Mouse (Mus musculus): ENCODE data around the gene Zkscan7. TPM values are rescaled to one million over a fixed set of nuclear protein-coding genes. Genes with fewer than 3 reads are reported as not detected.

Zkscan7 gene
- polyA plus RNA-seq, 1 experiment from 2014 or later = 2.4 TPM

GRCm38 (mm10) chr9:122860752-122861151 lies 24.7 kb upstream of the Zkscan7 start:
- H3K27ac ChIP-seq = no peak overlapping the region
- DNase-seq (ENCODE audit: low spot score) = no peak
- H3K36me3 ChIP-seq = peaks cover 71% of the 10 kb centered on the region
- H3K9me3 ChIP-seq = peaks cover 18% of the 10 kb centered on the region
- H3K4me3 ChIP-seq = no peak overlapping the region
- H3K4me1 ChIP-seq = peaks cover 17% of the 10 kb centered on the region
- no peaks in the 10 kb centered on the region for H3K27me3 ChIP-seq (ENCODE audit: insufficient read depth, poor library complexity, severe bottlenecking)

DNA sequence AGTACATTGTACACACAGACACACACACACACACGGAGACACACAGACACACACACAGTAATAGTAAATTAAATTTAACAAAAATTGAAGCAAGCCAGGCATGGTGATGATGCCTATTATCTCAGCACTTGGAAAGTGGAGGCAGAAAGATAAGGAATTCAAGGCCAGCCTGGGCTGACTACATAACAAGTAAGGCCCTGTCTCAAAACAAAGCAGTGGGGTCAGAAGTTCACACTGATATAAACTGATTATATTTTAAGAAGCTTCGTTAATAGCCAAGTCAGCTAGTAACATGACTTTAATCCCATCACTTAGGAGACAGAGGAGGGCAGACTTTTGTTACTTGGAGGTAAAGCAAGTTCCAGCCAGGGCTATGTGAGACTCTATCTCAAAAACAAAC lies 21.8 kb upstream of the Zkscan7 start:
- 27% methylated on average over 2 of the region's 2 CpGs for WGBS
- peak overlapping the region; percentile 12; the same call in 1 of the 2 replicates for H3K4me3 ChIP-seq
- no peak overlapping the region for H3K27ac ChIP-seq
- peaks cover 15% of the 10 kb centered on the region for H3K9me3 ChIP-seq
- peaks cover 17% of the 10 kb centered on the region for H3K4me1 ChIP-seq
- no peak for DNase-seq (ENCODE audit: low spot score)
- no peaks in the 10 kb centered on the region for H3K27me3 ChIP-seq (ENCODE audit: insufficient read depth, poor library complexity, severe bottlenecking)
- H3K36me3 ChIP-seq = peaks cover 41% of the 10 kb centered on the region

GRCm38 (mm10) chr9:122864848-122865247 lies 20.6 kb upstream of the Zkscan7 start:
- Histone ChIP-seq H3K9me3 (peaks cover 8% of the 10 kb centered on the region), H3K27me3 (ENCODE audit: insufficient read depth, poor library complexity, severe bottlenecking) (no peaks in the 10 kb centered on the region), H3K36me3 (peaks cover 30% of the 10 kb centered on the region), H3K27ac (peak overlapping the region; percentile 97), H3K4me1 (peaks cover 17% of the 10 kb centered on the region), H3K4me3 (peak overlapping the region; percentile 89)
- no peak for DNase-seq (ENCODE audit: low spot score)
- 60% methylated on average over 3 of the region's 3 CpGs for WGBS

DNA sequence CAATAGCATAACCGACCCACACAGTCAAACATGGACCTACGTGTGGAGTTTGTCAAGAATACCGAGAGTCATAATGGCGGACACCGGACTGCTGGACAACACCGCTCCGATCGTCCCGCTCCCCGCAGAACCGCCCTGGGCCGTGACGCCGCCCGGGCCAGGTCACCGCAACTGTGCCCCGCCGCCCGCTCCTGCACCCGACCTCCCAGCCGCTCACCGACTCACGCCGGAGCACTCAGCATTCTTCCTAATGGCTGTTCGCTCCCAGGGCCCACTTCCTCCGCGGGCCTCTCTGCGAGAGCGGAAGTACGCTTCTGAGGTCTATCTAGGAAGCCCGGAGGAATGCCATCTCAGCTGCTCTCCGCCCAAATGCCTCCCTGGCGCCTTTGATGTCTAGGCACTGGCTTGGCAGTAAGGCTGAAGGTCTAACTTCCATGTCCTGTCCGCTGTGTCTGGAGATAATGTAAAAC lies 19.8 kb upstream of the Zkscan7 start, which contains the start of gene Zfp445:
Gene Zfp445, minus strand, starts transcription at position 310 of the 470 bp plus-strand sequence.
- WGBS = under 1% methylated on average over 34 of the region's 34 CpGs
- Histone ChIP-seq H3K4me3 (peak within 1 kb of the TSS; percentile 89), H3K36me3 (peaks cover 21% of the 10 kb centered on the region), H3K27ac (peak within 1 kb of the TSS; percentile 97), H3K9me3 (no peaks in the 10 kb centered on the region), H3K27me3 (ENCODE audit: insufficient read depth, poor library complexity, severe bottlenecking) (no peaks in the 10 kb centered on the region), H3K4me1 (peaks cover 17% of the 10 kb centered on the region)
- DNase-seq (ENCODE audit: low spot score) = peak; percentile 94

- 80% methylated on average over 4 of the region's 4 CpGs for WGBS
- Histone ChIP-seq H3K4me3 (peak overlapping the region; percentile 89), H3K27ac (peak overlapping the region; percentile 97), H3K27me3 (ENCODE audit: insufficient read depth, poor library complexity, severe bottlenecking) (no peaks in the 10 kb centered on the region), H3K9me3 (no peaks in the 10 kb centered on the region), H3K36me3 (peaks cover 17% of the 10 kb centered on the region), H3K4me1 (peaks cover 17% of the 10 kb centered on the region)
- no peak for DNase-seq (ENCODE audit: low spot score)
Observed at GRCm38 (mm10) chr9:122866192-122866591, 19.3 kb upstream of the Zkscan7 start.

DNA sequence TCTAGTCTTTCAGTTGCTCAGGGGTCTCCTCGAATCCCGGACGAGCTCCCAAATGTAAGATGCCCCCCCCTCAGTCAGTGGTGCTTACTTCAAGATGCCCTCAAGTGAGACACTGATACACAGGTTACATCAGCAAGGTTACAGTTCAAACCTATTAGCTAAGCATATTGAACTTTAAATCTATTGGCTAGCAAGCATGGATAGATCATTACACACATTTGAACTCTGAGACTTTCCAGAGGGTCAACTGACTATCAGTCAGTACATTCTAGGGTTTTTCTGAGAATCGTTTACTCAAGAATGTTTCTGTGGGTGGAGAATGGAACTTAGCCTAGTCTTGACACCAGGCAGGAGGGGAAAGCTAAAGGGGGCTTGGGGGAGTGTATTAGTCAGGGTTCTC lies 12.9 kb upstream of the Zkscan7 start:
- Histone ChIP-seq H3K27ac (no peak overlapping the region), H3K36me3 (no peaks in the 10 kb centered on the region), H3K4me3 (no peak overlapping the region), H3K4me1 (no peaks in the 10 kb centered on the region), H3K9me3 (no peaks in the 10 kb centered on the region), H3K27me3 (ENCODE audit: insufficient read depth, poor library complexity, severe bottlenecking) (no peaks in the 10 kb centered on the region)
- WGBS = 74% methylated on average over 4 of the region's 4 CpGs
- no peak for DNase-seq (ENCODE audit: low spot score)

DNA sequence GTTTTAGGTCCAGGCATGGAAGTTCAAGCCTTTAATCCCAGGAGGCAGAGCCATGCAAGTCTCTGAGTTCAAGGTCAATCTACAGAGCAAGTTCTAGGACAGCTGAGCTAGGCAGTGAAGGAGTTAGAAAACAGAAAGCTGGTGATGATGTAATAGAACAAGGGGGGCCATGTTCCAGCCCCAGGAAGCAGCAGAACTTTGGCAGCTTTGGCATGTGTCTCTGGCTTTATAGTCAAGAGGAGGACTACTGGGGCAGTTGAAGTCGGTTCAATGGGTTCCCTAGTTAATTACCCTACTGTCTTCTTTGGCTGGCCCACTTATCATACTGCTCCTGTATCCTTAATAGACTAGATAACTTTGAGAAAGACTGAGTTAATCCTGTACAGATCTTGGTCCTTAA lies 10.8 kb upstream of the Zkscan7 start:
- Histone ChIP-seq H3K27me3 (ENCODE audit: insufficient read depth, poor library complexity, severe bottlenecking) (no peaks in the 10 kb centered on the region), H3K4me3 (no peak overlapping the region), H3K4me1 (no peaks in the 10 kb centered on the region), H3K9me3 (no peaks in the 10 kb centered on the region), H3K36me3 (no peaks in the 10 kb centered on the region), H3K27ac (no peak overlapping the region)
- no peak for DNase-seq (ENCODE audit: low spot score)
- 89% methylated on average over 1 of the region's 1 CpGs for WGBS

- 83% methylated on average over 2 of the region's 2 CpGs for WGBS
- H3K9me3 ChIP-seq = no peaks in the 10 kb centered on the region
- H3K27me3 ChIP-seq (ENCODE audit: insufficient read depth, poor library complexity, severe bottlenecking) = no peaks in the 10 kb centered on the region
- no peak overlapping the region for H3K4me3 ChIP-seq
- H3K27ac ChIP-seq = no peak overlapping the region
- no peak for DNase-seq (ENCODE audit: low spot score)
- no peaks in the 10 kb centered on the region for H3K36me3 ChIP-seq
- H3K4me1 ChIP-seq = no peaks in the 10 kb centered on the region
Observed at GRCm38 (mm10) chr9:122875145-122875544, 10.3 kb upstream of the Zkscan7 start.

DNA sequence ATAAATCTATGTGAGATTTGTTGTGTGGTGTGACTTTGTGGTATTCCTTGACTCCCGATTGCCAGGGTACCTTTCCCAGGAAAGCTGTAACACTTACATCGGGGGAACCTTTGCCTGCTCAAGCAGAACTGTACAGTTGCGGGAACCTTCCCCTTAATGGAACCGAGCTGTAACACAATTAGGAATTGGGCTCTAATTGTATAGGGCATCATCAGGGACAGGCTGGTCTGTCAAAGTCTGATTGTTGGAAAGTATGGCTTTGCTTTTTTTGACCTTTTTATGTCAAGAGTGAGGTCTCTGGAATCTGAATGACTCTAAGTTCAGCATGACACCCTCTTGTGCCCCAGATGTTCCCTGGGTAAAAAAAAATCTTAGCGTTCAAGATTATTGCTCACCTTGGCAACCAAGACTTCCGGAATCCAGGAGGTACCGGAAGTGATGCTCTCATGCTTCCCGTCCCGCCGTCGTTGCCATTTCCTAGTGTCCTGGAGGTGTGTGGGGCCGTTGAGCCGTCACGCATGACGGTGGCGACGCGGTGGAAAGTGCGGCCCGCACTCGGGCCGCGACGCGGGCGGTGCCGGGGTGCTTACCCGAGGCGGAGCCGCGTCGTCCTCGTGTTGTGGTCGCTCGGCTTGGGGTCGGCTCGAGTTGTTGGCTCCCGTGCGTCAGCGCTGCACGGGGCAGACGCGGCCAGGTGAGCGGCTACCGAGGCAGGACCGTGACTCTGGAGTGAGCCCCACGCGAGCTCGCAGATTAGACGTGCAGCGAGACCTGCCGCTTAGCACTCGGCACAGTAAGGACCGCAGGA lies 1.1 kb downstream of the Zkscan7 start:
- Histone ChIP-seq H3K9me3 (no peaks in the 10 kb centered on the region), H3K27ac (peak overlapping the region; percentile 91), H3K36me3 (peaks cover 10% of the 10 kb centered on the region; the same call in 1 of the 2 replicates), H3K4me3 (peak overlapping the region; percentile 91), H3K4me1 (0 out of 2 replicates have a peak, but pooled peaks cover 6% of the 10 kb centered on the region), H3K27me3 (ENCODE audit: insufficient read depth, poor library complexity, severe bottlenecking) (peaks cover 4% of the 10 kb centered on the region; the same call in 1 of the 2 replicates)
- WGBS = 7% methylated on average over 54 of the region's 54 CpGs
- peak; percentile 78 for DNase-seq (ENCODE audit: low spot score)

DNA sequence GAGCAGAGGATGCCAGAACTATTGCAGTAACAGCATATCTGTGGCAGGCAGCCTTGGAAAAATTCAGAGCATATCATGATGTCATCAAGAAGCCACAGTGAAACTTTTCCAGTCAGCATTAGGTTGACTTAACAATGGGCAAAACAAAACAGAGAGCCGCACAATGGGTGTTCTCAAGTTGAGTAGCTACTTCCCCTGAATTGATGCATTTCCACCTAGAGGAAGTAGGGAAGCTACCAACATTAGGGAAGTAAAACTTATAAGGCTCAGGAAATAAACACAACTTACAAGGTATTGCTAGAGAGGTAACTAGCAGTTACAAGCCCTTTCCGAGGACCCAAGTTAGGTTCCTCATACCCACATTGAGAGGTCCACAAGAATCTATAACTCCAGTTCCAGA lies 15.6 kb downstream of the Zkscan7 start:
- no peaks in the 10 kb centered on the region for H3K9me3 ChIP-seq
- peaks cover 6% of the 10 kb centered on the region for H3K36me3 ChIP-seq
- H3K4me3 ChIP-seq = no peak overlapping the region
- DNase-seq (ENCODE audit: low spot score) = no peak
- no peak overlapping the region for H3K27ac ChIP-seq
- 83% methylated on average over 2 of the region's 2 CpGs for WGBS
- no peaks in the 10 kb centered on the region for H3K27me3 ChIP-seq (ENCODE audit: insufficient read depth, poor library complexity, severe bottlenecking)
- 0 out of 2 replicates have a peak, but pooled peaks cover 9% of the 10 kb centered on the region for H3K4me1 ChIP-seq

GRCm38 (mm10) chr9:122902717-122903535 lies 17.4 kb downstream of the Zkscan7 start:
- Histone ChIP-seq H3K27me3 (ENCODE audit: insufficient read depth, poor library complexity, severe bottlenecking) (no peaks in the 10 kb centered on the region), H3K36me3 (peaks cover 12% of the 10 kb centered on the region), H3K9me3 (no peaks in the 10 kb centered on the region), H3K4me3 (peak overlapping the region; percentile 69), H3K4me1 (0 out of 2 replicates have a peak, but pooled peaks cover 9% of the 10 kb centered on the region), H3K27ac (peak overlapping the region; percentile 88)
- DNase-seq (ENCODE audit: low spot score) = peak; percentile 92
- 16% methylated on average over 32 of the region's 32 CpGs for WGBS

- no peak for DNase-seq (ENCODE audit: low spot score)
- H3K4me1 ChIP-seq = 0 out of 2 replicates have a peak, but pooled peaks cover 3% of the 10 kb centered on the region
- 17% methylated on average over 3 of the region's 3 CpGs for WGBS
Observed at GRCm38 (mm10) chr9:122922436-122922835, 37.0 kb downstream of the Zkscan7 start.

More at GRCm38 (mm10) chr9:122922436-122922835, 37.0 kb downstream of the Zkscan7 start:
- peak overlapping the region; percentile 98 for H3K27ac ChIP-seq
- H3K36me3 ChIP-seq = peaks cover 27% of the 10 kb centered on the region
- peak overlapping the region; percentile 97 for H3K4me3 ChIP-seq
- H3K9me3 ChIP-seq = no peaks in the 10 kb centered on the region
- no peaks in the 10 kb centered on the region for H3K27me3 ChIP-seq (ENCODE audit: insufficient read depth, poor library complexity, severe bottlenecking)
